Mouse (Mus musculus): Measurements from ENCODE around the gene Rpe. TPM values are rescaled to one million over a fixed set of nuclear protein-coding genes. Genes with fewer than 3 reads are reported as not detected.

Rpe gene
- polyA plus RNA-seq (2014; fragmentation: Illumina TruSeq; extraction: RNeasy Lipid Tissue Mini Kit (QIAGEN cat#74804); ENCODE audit: insufficient read depth, low read depth, low replicate concordance) = 22.6 TPM

DNA sequence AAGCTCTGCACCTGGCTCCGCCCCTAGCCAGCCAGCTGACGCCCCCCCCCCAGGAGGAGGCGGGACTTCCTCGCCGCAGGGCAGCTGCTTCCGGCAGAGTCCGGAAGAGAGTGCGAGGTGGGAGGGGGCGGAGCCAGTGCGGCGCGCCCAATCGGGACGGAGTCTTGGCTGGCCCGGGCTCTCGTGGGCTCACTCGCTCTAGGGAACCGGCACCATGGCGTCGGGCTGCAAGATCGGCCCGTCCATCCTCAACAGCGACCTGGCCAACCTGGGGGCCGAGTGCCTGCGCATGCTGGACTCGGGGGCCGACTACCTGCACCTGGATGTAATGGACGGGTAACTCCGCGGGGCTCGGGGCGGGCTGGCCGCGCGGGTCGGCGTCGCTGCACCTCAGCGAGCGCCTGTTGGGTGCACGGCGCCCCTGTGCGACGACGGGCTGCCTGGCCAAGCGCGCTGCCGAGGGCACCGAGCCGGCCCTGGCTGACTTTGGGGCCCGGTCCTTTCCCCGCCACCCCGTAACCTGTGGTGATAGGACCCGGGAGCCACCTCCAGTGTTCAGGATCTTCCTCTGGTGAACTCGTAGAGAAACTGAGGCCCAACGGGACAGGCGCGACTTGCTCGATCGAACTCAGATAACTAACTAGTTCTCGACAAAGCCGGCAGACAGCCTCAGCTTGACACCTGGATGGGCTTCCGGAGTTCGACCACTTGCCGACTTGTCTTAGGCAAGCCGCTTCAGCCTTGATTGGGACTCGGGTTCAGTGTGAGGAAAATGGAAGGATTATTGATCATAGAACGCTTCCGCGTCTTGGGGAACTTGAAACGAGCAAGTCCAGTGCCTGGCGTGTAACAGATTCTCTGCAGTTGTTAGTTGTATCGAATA, at the start of gene Rpe:
TSS of gene Rpe (plus strand) at position 139 of the 883 bp plus-strand sequence.

Other genes starting within 250 kb of the Rpe start
- gene Unc80, start 232.5 kb upstream of the Rpe start, polyA plus RNA-seq (2014; fragmentation: Illumina TruSeq; extraction: RNeasy Lipid Tissue Mini Kit (QIAGEN cat#74804); ENCODE audit: insufficient read depth, low read depth, low replicate concordance) = 0.11 TPM
- gene Kansl1l, start 116.7 kb downstream of the Rpe start, polyA plus RNA-seq (2014; fragmentation: Illumina TruSeq; extraction: RNeasy Lipid Tissue Mini Kit (QIAGEN cat#74804); ENCODE audit: insufficient read depth, low read depth, low replicate concordance) = 5.9 TPM
- 104 TPM for gene Acadl, start 162.4 kb downstream of the Rpe start, polyA plus RNA-seq (2014; fragmentation: Illumina TruSeq; extraction: RNeasy Lipid Tissue Mini Kit (QIAGEN cat#74804); ENCODE audit: insufficient read depth, low read depth, low replicate concordance)
- 8.5 TPM for gene Myl1, start 244.6 kb downstream of the Rpe start, polyA plus RNA-seq (2014; fragmentation: Illumina TruSeq; extraction: RNeasy Lipid Tissue Mini Kit (QIAGEN cat#74804); ENCODE audit: insufficient read depth, low read depth, low replicate concordance)